ENCODE assay signal across 10 mouse cellular contexts in genomic region chr2:125765029-125765428, GRCm38 (mm10). TPM values are rescaled to one million over a fixed set of nuclear protein-coding genes. Genes with fewer than 3 reads are reported as not detected.
DNase-seq lines count a peak whose midpoint lies in the region; TF ChIP-seq lines count a peak whose summit lies in the region.
"Had no signal": no experiment of that assay in that cellular context is flagged by ENCODE, and none has a peak within 500 bp of the region (broad histone marks: within the 10 kb centered on the region; RNA-seq: fewer than 3 reads in every experiment).

No protein-coding gene starts in this region.

- TF ChIP-seq CTCF in testis, adult 2 months (IDR thresholded peaks at IDR 0.05; ENCODE audit: control insufficient read depth, insufficient read depth, insufficient replicate concordance, low read depth, low read length), result peak; percentile 38; the same call in 1 of the 2 replicates
- TF ChIP-seq CTCF in lung, adult 2 months (IDR thresholded peaks at IDR 0.05; ENCODE audit: insufficient read depth, low read length), result peak; percentile 82
- TF ChIP-seq CTCF in thymus, adult 2 months (IDR thresholded peaks at IDR 0.05; ENCODE audit: borderline replicate concordance, control insufficient read depth, extremely low read depth, insufficient read depth, low read length, poor library complexity), result no peak

- no peaks in the 10 kb centered on the region for H3K4me1 ChIP-seq in testis, adult 2 months (ENCODE audit: control insufficient read depth, insufficient read depth, low read length)
- no peaks in the 10 kb centered on the region for H3K4me1 ChIP-seq in lung, adult 2 months (ENCODE audit: control insufficient read depth, insufficient read depth, low read length)
- no peaks in the 10 kb centered on the region for H3K4me1 ChIP-seq in thymus, adult 2 months (replicated peaks; ENCODE audit: control insufficient read depth, insufficient read depth, low read length)
- H3K4me1 ChIP-seq: heart, embryonic 13.5 days had no signal

- no peak for TF ChIP-seq POLR2A in testis, adult 2 months (IDR thresholded peaks at IDR 0.05; ENCODE audit: control insufficient read depth, low read depth, low read length)
- no peak for TF ChIP-seq POLR2A in lung, adult 2 months (IDR thresholded peaks at IDR 0.05; ENCODE audit: borderline replicate concordance, extremely low read depth, low read depth, low read length)
- no peak for TF ChIP-seq POLR2A in thymus, adult 2 months (IDR thresholded peaks at IDR 0.05; ENCODE audit: control insufficient read depth, extremely low read depth, insufficient read depth, low read length, poor library complexity)

- H3K27ac ChIP-seq in testis, adult 2 months (ENCODE audit: control insufficient read depth, insufficient read depth, low read depth, low read length), result no peak overlapping the region
- H3K27ac ChIP-seq in thymus, adult 2 months (ENCODE audit: control insufficient read depth, insufficient read depth, low read length), result no peak overlapping the region
- H3K27ac ChIP-seq: heart, embryonic 13.5 days had no signal

- peaks cover 4% of the 10 kb centered on the region; the same call in 1 of the 2 replicates for H3K36me3 ChIP-seq in testis, adult 2 months (ENCODE audit: control insufficient read depth, insufficient read depth, low read length)
- peaks cover 67% of the 10 kb centered on the region for H3K36me3 ChIP-seq in thymus, adult 2 months (ENCODE audit: control insufficient read depth, insufficient read depth, low read length)

- H3K27me3 ChIP-seq in testis, adult 2 months (ENCODE audit: control insufficient read depth, insufficient read depth, low read length), result no peaks in the 10 kb centered on the region
- H3K27me3 ChIP-seq in thymus, adult 2 months (ENCODE audit: control insufficient read depth, insufficient read depth, low read length), result no peaks in the 10 kb centered on the region
- H3K27me3 ChIP-seq: heart, embryonic 13.5 days had no signal

- DNase-seq in heart, postnatal 10 days, result peak; percentile 8 to 34
- DNase-seq in heart, adult 8-10 months (ENCODE audit: low spot score), result no peak
- no peak for DNase-seq in testis, postnatal 14 days (ENCODE audit: low spot score)
- no peak for DNase-seq in lung, adult 2 months
- DNase-seq in spleen, postnatal 4 days (ENCODE audit: low spot score in 2 of 2), result no peak
- DNase-seq in thymus, adult 2 months, result no peak
- no peak for DNase-seq in right cerebral cortex, postnatal 25 days
- DNase-seq: layer of hippocampus, postnatal 36 days had no signal

- intact Hi-C loops in heart, postnatal 10 days (cut with DNase I), result loop anchor here (10.0 kb wide), 1 partner anchor 270 kb away; the partner anchor contains the start of gene Fgf7

- H3K4me3 ChIP-seq in testis, adult 2 months (ENCODE audit: control insufficient read depth, low read depth, low read length), result no peak overlapping the region
- no peak overlapping the region for H3K4me3 ChIP-seq in lung, adult 2 months (replicated peaks; ENCODE audit: extremely low read depth, low read depth, low read length)
- no peak overlapping the region for H3K4me3 ChIP-seq in thymus, adult 2 months (ENCODE audit: control insufficient read depth, insufficient read depth, low read length)
- H3K4me3 ChIP-seq: heart, embryonic 13.5 days had no signal

- 55% methylated on average over 3 of the region's 3 CpGs for WGBS in lung, adult 2 months
- 88% methylated on average over 3 of the region's 3 CpGs for WGBS in thymus, adult 2 months

RNA-seq across cellular contexts. Expression of gene Secisbp2l, which starts 17.6 kb away (rescaled TPM):
- 10 to 100 TPM; 35.2 to 35.9 TPM for total RNA-seq in heart, postnatal 10 days (2021)
- total RNA-seq in heart, adult 8-10 months (2022), result 10 to 100 TPM; 26.1 to 29.2 (median 27.6) TPM
- 3.8 and 4.0 TPM in 2 replicates for polyA plus RNA-seq in testis, adult 2 months (2012; rRNA removed)
- 23.2 and 29.1 TPM in 2 replicates for polyA plus RNA-seq in lung, adult 2 months (2012; rRNA removed)
- 16.8 and 20.0 TPM in 2 replicates for polyA plus RNA-seq in thymus, adult 2 months (2012; rRNA removed)

RNA-seq across cellular contexts. Expression of gene Shc4, which starts 41.1 kb away (rescaled TPM):
- total RNA-seq in heart, postnatal 10 days (2021), result under 1 TPM; 0.77 TPM
- total RNA-seq in heart, adult 8-10 months (2022), result under 1 TPM; 0.82 to 0.97 (median 0.91) TPM
- 4.8 and 8.5 TPM in 2 replicates for polyA plus RNA-seq in testis, adult 2 months (2012; rRNA removed)
- polyA plus RNA-seq in lung, adult 2 months (2012; rRNA removed), result 0.34 and 0.51 TPM in 2 replicates
- polyA plus RNA-seq in thymus, adult 2 months (2012; rRNA removed), result 0.57 and 0.66 TPM in 2 replicates

Comparison
In these comparisons a context has a peak if more than half of its experiments do, and no peak if none do; other contexts are left out.
1. DNase-seq: peak in heart, postnatal 10 days (2 of 2); none in heart, adult 8-10 months (single experiment), testis, postnatal 14 days (single experiment), lung, adult 2 months (single experiment), spleen, postnatal 4 days (0 of 2), thymus, adult 2 months (single experiment) and right cerebral cortex, postnatal 25 days (single experiment).